Mouse (Mus musculus) embryonic facial prominence, embryonic 11.5 days (tissue): ENCODE measurements at regions not wholly inside any gene's neighbourhood (a gene's known extent, or its start where the extent isn't known, plus 50 kb on each side); places are given as distances from the start of the nearest gene placed in this dataset.

Source experiments
- ATAC-seq: fragments of 200-750 bp; cut with Nextera tagmentation; replicated peaks from 2 replicates; pipeline ENCODE4 v1.8.0; 2017; ENCODE audit warnings: low read depth; ENCODE audit not compliant: insufficient number of reproducible peaks, low FRiP score, low TSS enrichment
- DNase-seq: peaks from one replicate; pipeline ENCODE4 v3.0.0-alpha.2; 2015; ENCODE audit warnings: low spot score
- H3K27ac ChIP-seq: fragments of 300-500 bp; sonication (generic); replicated peaks from 2 replicates; pipeline ENCODE4 v1.5.1; 2014; ENCODE audit warnings: mild to moderate bottlenecking, low read depth, low read length, control low read depth
- H3K27me3 ChIP-seq: fragments of 300-500 bp; sonication (generic); 2 replicates; pipeline ENCODE4 v1.6.1; 2014; ENCODE audit warnings: mild to moderate bottlenecking, low read length, moderate library complexity, mixed read lengths; ENCODE audit not compliant: control insufficient read depth, insufficient read depth
- H3K36me3 ChIP-seq: fragments of 300-500 bp; sonication (generic); replicated peaks from 2 replicates; pipeline ENCODE4 v1.6.1; 2014; ENCODE audit warnings: low read depth, mild to moderate bottlenecking, low read length, moderate library complexity, mixed read lengths; ENCODE audit not compliant: control insufficient read depth, insufficient read depth
- H3K4me1 ChIP-seq: fragments of 300-500 bp; sonication (generic); 2 replicates; pipeline ENCODE4 v1.6.1; 2014; ENCODE audit warnings: low read length, mixed read lengths; ENCODE audit not compliant: control insufficient read depth, insufficient read depth
- H3K4me2 ChIP-seq: fragments of 300-500 bp; sonication (generic); 2 replicates; pipeline ENCODE4 v1.6.1; 2014; ENCODE audit warnings: low read depth, mild to moderate bottlenecking, control low read depth, low read length, moderate library complexity
- H3K4me3 ChIP-seq: fragments of 300-500 bp; sonication (generic); 2 replicates; pipeline ENCODE4 v1.5.1; 2014; ENCODE audit warnings: low read depth, low read length, control low read depth
- H3K9ac ChIP-seq: fragments of 300-500 bp; sonication (generic); replicated peaks from 2 replicates; pipeline ENCODE4 v1.6.1; 2014; ENCODE audit warnings: mild to moderate bottlenecking, control low read depth, low read length
- H3K9me3 ChIP-seq: fragments of 300-500 bp; sonication (generic); replicated peaks from 2 replicates; pipeline ENCODE4 v1.6.1; 2016; ENCODE audit warnings: mild to moderate bottlenecking, low read length, inconsistent platforms, mixed read lengths; ENCODE audit not compliant: control insufficient read depth
- WGBS: fragments of 180-500 bp; shearing (Covaris S2); extraction: QIAGEN DNeasy Blood & Tissue Kit; methylation state at CpG from one replicate; pipeline ENCODE4 v1.1.7; 2014; 5-methylcytosine and 5-hydroxymethylcytosine counted together

GRCm38 (mm10) chr5:78284456-78285199 is 876.8 kb upstream of the Igfbp7 start:
- Histone ChIP-seq H3K9me3 (no peaks in the 10 kb centered on the region), H3K9ac (no peak overlapping the region), H3K4me2 (no peak overlapping the region), H3K27me3 (no peaks in the 10 kb centered on the region), H3K27ac (no peak overlapping the region), H3K36me3 (no peaks in the 10 kb centered on the region), H3K4me3 (no peak overlapping the region), H3K4me1 (no peaks in the 10 kb centered on the region)
- DNase-seq: peak; percentile 84
- ATAC-seq: peak; percentile 91
- 28% methylated on average over 6 of the region's 6 CpGs for WGBS

- 78% methylated on average over 3 of the region's 3 CpGs for WGBS
- no peak overlapping the region for H3K9ac ChIP-seq
Measured at GRCm38 (mm10) chr5:78251491-78251890, 843.6 kb upstream of the Igfbp7 start.

GRCm38 (mm10) chr5:78213696-78214095 is 805.9 kb upstream of the Igfbp7 start:
- 73% methylated on average over 1 of the region's 1 CpGs for WGBS
- Histone ChIP-seq H3K4me2 (no peak overlapping the region), H3K4me3 (no peak overlapping the region), H3K9ac (no peak overlapping the region), H3K27ac (no peak overlapping the region), H3K9me3 (no peaks in the 10 kb centered on the region), H3K27me3 (no peaks in the 10 kb centered on the region), H3K36me3 (no peaks in the 10 kb centered on the region), H3K4me1 (no peaks in the 10 kb centered on the region)
- ATAC-seq (no peak), DNase-seq (no peak)

More at GRCm38 (mm10) chr5:78251491-78251890, 843.6 kb upstream of the Igfbp7 start:
- Histone ChIP-seq H3K27me3 (no peaks in the 10 kb centered on the region), H3K4me1 (no peaks in the 10 kb centered on the region), H3K27ac (no peak overlapping the region), H3K9me3 (no peaks in the 10 kb centered on the region), H3K36me3 (no peaks in the 10 kb centered on the region), H3K4me3 (no peak overlapping the region), H3K4me2 (no peak overlapping the region)
- ATAC-seq (no peak), DNase-seq (no peak)
